Mouse (Mus musculus): ENCODE results near the gene Nacad. TPM values are rescaled to one million over a fixed set of nuclear protein-coding genes. Genes with fewer than 3 reads are reported as not detected.
"Not testable (repeated sequence)": the region's sequence is repeated elsewhere in the genome, so short reads cannot be mapped to it uniquely, and the experiment has no call there.

The Nacad gene
- total RNA-seq (2021): 1 to 10 TPM; 4.2 to 5.7 TPM
- long read RNA-seq, experiment 1, partial matches to known transcripts: 2 of 2 reads
- long read RNA-seq, experiment 1, other reads (novel, unspliced or antisense): 0 of 2 reads
- long read RNA-seq, experiment 2, partial matches to known transcripts: 1 of 1 reads
- long read RNA-seq, experiment 2, other reads (novel, unspliced or antisense): 0 of 1 reads

DNA sequence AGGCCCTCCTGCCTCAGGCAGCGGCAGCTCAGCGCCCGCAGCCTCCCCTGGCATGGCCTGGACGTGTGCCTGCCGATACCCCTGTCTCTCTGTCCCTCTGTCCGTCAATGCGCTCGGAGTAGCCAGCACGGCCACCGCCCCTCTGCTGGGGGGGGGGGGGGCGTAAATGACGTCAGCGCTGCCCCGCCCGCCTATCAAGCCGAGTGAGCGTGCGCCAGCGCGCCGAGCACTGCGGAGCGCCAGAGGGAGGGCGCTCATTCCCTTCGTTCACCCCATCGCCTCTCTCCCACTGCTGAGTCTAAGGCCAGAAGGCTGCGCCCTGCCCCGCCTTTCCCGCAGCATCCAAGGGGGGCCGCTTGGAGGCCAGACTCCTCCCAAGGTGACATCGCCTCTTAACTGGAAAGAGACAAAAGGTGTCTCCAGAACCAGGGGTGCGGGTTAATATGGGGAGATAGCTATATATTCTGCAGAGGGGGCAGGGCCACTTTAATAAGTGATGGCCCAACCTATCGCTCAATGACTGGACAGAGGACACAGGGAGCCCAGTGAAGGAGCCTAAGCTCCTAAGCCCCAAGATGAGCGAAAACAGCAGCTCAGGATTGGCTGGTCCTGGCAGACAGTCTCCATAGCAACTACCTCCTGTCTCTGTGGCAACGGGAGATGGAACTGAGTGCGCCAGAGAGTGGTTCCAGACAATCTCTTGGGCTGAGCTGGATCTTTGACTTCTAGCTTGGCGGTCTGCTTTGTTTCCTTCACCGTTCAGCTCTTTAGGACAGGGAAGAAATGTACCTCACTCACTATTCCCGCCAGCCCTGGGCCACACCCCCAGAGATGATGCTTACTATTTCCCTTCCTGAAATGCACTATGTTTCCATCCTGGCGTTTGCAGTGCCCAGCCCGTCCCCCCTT lies at the start of gene Nacad:
TSS of gene Nacad (minus strand) at position 563 of the 909 bp plus-strand sequence.
- no peak for DNase-seq

DNA sequence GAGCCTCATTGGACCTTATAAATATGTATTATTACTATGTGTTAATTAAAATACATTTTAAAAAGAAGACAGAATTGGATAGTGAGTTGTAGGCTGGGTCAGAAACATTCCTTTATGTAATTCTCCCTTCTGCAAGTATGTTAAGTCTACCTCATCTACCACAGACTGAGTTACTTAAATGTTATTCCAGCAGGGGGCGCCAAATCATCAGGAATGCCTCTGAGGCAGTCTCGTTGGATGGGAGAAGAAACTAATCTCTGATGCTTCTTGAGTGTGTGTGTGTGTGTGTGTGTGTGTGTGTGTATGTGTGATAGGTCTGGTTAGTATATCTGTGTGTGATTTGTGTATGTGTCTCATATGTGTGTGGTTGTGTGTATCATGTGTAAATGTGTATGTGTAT lies 49.0 kb upstream of the Nacad start:
- peak; percentile 89 for DNase-seq

DNA sequence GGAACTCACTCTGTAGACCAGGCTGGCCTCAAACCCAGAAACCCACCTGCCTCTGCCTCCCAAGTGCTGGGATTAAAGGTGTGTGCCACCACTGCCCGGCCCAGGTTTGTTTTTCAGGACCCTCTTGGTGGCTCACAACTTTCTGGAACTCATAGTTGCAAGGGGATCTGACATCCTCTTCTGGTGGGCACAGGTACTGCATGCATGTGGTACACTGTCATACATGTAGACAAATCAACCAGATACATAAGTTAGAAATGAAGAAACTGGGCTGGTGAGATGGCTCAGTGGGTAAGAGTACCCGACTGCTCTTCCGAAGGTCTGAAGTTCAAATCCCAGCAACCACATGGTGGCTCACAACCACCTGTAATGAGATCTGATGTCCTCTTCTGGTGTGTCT lies 47.1 kb upstream of the Nacad start:
- DNase-seq: not testable (repeated sequence)

DNA sequence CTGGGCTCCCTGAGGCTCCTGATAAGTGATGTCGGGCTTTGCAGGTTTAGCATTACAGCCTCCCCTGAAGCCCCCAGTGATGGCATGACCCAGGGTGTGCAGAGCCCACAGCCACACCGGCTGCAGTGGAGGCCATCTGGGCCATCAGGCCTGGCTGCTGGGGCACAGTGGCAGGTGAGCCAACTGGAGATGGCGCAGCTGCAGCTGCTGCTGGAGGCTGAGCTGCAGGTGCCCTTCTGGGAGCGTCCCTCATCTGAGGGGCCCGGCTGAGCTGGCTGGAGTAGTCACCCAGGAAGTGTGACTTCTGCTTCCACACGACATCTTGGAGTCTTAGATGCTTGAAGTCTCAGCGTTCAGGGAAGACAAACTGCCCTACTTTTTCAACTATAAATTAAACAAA lies 44.7 kb upstream of the Nacad start:
- no peak for DNase-seq

DNA sequence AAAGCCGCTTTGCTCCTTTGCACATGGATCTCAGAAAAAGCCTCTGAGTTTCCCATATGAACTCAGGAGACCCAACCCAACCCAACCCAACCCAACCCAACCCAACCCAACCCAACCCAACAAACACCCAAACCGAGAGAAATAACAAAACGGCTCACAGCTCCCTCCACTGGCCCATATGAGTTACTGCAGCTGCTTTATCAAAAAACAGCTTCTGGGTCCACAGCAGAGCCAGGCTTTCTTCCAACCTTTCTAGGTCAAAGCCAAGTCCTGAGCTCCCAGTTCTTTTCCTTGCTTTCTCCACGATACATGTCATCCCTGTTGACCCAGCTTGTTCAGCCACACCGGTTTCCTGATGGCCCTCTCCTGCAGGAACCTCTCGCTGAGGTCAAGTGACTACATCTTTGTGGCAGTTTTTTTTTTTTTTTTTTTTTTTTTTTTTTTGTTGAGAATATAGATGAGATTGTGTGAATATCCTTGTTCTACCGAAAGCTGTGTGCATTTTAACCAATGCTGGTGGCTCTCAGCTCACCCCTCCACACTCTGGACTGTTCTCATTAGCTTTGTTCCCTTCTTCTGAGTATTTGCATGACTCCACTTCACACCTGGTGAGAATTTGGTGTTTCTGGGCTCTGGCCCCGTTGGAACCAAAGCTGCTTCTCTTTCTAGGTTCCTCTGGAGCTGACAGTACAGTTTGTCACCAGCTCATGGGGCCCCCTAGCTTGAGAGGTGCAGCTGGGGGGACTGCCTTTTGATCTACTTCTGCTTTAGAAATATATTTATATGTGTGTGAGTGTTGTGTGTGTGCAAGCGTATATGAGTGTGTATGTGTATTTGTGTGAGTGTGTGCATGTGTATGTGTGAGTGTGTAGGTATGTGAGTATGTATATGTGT lies 42.2 kb upstream of the Nacad start:
- no peak for DNase-seq

DNA sequence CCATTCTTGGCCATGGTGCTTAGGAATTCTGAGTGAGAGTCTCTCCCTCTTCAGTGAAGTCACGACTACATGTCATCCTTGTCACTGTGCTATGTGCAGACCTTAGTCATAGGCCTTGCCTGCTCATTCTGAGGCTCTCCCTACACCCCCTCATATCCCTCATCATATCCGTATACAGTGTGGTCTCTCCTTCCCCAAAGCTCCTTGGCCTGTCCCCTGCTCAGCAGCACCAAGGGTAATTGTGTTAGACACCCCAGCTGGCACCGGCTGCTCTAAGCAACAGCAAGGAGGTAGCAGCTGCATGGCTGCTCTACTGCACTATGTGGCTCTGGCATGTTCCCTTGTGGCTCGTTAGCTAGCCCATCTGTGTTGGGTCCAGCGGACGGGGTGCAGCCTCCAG lies 38.7 kb upstream of the Nacad start:
- DNase-seq: no peak

DNA sequence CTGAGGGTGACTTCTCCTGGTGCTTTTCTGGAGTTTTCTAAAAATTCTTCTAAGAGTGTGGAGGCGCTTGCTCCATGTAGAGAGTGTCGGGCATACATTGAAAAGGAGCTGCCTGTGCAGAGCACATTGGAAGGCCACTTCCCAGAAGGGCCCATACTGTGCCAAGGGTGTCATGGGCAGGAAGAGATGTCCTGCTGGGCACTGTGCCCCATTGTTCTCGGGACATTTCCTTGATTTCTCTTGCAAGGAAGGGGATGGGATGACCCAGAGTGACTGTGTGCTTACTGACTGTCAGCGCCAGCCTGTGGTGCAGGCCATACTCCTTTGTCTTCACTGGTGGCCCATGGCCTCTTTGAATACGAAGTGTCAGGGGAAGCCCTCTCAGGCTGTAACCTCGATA lies 33.2 kb upstream of the Nacad start:
- DNase-seq: no peak

DNA sequence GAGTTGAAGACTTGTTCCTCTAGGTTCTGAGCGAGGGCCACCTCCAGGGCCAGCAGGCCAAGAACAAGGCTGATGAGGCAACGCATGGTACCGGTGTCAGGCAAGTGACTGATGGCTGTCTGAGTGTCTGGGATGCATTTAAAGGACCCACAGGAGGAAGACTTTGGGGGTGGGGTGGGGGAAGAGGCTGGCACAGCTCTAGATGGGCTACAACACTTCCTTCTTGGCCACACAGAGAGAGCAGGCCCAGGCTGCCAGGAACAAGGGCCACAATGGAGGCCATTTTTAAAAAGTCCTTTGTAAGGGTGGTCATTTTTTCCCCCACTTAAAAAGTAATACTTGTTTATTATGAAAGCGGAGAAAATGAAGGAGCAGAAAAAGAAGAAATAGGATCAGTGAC lies 32.7 kb upstream of the Nacad start, which contains the start of gene Wap:
TSS of gene Wap (minus strand) at position 101 of the 400 bp plus-strand sequence.
- DNase-seq: no peak

DNA sequence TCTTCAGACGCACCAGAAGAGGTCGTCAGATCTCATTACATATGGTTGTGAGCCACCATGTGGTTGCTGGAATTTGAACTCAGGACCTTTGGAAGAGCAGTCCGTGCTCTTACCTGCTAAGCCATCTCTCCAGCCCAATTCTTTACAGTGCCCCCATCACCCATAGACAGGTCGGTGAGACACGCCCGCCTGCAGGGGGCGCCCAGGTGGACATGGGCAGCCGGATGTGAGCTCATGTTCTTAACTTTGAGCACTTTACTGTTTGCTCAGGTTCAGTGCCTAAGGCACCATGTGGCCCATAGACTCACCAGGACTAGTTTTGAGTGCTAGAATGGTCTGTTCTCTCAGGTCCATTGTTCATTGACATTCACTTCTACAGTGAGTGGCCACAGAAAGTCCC lies 30.3 kb upstream of the Nacad start:
- no peak for DNase-seq

DNA sequence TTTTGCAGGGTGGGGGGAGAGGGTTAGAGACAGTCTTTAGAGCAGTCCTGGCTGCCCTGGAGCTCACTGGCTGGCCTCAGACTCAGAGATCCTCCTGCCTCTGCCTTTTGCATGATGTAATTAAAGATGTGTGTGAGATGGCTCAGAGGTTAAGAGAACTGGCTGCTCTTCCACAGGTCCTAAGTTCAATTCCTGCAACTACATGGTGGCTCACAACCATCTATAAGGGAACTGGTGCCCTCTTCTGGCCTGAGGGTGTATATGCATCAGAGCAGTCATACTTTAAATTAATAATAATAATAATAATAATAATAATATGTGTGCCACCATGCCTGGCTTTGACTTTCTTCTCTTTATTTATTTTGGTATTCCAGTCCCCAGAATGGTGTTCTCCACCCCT lies 23.8 kb upstream of the Nacad start:
- no peak for DNase-seq

DNA sequence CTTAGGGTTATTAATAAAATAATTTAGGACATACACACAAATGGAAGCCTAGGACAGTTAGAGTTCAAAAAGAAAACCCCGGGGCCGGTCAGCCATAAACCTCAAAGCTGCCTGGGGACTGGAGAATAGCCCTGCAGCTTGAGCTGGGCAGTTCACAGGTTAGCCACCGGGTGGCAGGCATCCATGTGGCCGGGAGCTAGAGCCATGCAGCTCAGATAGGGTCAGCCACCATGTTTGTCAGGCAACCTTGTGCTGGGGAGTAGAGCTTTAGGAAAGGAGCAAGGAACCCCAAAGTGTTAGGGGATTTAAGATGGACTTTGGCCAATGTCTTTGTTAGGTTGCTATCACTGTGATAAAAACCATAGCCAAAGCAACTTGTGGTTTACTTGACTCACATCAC lies 22.7 kb upstream of the Nacad start:
- DNase-seq: peak; percentile 77

DNA sequence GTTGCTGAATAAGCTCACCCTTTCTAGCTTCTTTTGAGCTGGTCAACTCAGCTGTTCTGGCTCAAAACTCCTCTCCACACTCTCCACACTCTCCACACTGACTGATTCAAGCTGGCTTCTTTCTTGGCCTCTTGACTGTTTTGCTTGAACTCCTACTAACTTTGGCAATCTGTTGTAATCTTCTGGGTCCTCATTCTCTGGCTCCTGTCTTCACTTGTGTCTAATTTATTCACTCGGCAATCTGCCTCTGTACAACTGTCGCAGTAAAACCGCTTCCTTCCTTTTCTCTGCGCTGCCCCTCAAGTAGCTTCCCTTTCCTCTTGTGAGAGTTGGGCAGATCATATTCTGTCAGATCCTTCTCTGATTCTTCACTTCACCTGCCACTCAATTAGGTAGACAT lies 21.9 kb upstream of the Nacad start:
- DNase-seq: no peak

DNA sequence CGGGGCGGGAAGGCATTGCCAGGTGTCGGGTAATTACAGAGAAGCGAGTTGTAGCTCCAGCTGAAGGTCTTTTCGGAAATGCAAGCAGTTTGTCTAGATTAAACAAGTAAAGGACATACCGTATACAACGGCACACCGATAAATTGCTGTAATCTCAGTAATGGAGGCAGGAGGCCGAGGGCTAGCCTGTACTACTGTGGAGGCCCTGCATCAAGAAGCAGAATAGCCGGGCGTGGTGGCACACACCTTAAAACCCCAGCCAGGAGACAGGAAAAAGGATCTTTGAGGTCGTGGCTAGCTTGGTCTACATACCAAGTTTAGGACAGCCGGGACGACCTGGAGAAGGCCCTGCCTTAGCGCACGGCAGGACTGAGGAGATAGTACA lies 20.5 kb upstream of the Nacad start:
- no peak for DNase-seq

DNA sequence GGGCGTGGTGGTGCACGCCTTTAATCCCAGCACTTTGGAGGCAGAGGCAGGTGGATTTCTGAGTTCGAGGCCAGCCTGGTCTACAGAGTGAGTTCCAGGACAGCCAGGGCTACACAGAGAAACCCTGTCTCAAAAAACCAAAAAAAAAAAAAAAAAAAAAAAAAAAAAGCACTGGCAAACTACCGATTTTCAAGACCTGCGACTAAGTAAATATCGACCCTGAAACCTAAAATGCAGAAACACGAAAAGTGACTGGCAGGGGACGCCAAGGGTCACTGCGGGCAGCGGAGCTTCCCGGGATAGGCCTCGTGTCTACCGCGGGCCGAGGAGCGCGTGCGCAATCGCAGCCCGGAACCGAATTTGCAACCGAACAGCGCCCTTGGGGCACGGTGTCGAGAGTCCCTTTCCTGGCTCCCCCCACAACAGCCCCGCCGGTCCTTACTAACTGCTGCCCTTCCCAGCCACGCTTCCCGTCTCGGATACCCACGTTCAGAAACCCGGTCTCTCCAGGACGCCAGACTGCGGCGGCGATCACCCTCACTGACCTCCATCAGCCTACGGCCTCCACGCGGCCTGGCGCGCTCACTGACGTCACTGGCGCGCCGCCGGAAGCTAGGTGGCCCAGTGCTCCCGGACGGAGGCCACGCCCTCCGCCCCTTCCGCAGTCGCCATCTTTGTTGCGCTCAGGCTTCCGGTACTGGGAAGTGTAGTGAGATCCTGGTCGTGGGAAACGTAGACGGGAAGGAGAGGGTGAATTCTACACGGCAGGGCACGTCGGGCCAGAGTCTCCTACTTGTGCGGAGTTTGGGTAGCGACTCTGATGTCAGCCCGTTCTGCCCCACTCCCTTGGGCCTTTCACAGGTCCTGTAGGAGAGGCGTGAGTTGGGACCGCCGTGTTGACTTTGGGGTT lies 19.9 kb upstream of the Nacad start, which contains the start of gene Tbrg4:
TSS of gene Tbrg4 (minus strand) at position 590 of the 910 bp plus-strand sequence.
- peak; percentile 95 for DNase-seq

DNA sequence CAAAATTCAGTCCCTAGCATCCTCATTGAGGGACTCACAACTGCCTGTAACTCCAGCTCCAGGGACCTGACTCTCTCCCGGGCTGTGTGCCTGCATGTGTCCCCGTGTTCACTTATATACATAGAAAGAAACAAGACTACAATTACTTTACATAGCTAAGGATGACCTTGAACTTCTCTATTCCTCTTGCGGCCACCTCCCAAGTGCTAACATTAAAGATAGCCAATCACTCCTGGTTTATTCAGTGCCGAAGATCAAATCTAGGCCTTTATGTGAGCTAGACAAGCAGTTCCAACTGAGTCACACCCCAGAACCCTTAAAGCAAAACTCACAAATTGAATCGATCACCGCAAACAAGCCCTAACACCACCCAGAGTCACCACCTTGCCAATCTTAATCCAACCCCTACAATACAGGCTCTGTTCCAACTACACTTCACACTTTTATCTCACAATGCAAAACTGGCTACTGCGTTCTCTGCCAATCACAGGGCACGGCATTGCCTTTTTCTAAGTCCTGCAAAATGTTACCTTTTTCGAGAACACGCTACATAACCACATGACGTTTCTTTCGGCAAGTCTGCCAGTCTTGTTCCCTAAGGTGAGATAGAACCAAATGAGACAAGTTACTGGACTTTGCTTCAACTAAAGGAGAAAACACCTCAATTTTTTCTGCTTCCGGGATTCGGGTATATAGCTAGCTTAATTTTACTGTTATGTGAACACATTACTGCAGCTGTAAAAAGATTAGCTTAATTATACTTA lies 18.9 kb upstream of the Nacad start:
- no peak for DNase-seq

DNA sequence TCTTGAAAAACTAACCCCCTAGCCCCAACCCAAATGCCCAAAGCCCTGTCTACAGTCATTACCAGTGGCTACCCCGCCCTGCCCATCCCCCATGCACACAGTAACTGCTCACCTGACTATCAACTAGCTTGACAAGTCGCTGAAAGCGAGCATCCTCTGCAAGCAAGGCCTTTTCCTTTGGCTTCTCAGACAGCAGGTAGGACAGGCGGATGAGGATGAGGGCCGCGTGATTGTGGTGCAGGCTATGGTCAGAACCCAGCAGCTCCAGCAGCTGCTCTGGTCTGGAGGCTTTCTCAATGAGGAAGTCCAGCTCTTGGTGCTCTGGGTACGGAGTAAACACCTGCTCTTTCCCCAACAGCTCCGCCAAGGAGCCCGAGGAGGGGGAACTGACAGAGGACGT lies 17.9 kb upstream of the Nacad start:
- DNase-seq: no peak

DNA sequence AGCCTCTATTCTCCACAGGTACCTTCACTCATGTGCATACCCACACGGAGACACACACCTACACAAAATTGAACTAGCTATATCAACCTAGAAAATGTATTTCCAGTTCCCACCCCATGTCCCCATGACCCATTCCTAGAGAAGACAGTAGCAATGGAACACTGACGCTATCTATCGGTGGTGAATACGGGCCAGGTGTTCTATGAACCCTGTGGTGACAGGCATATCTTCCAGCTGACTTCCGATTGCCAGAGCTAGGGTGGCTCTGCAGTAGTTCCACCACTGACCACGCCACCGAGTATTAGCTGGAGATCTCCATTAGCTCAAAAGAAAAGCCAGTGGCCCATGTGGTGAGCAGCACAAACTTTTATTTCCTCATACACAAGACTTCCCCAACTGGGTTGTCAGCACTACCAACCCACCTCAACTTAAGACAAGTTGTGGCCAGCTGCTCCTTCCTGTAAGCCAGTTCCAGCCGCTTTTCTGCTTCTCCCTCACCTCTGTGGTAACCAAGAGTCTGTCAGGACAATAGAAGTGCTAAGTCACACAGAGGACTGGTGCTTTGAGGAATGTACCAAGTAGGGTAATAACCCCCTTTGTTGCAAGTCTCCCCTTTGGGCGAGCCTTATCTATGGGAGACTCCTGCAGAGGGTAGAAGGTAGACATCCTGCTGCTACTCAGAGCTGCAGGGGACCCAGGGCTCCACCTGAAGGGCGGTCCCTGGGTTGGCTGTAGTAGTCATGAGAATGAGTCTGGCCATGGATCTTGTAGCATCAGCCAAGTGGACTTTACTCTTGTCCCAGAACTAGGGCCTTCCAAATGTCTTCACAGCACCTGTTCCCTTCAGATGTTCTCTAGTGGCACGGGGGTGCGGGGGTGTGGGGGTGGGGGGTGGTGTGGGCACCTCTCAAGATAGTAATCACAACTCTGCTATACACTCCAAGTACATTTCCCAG lies 9.7 kb upstream of the Nacad start:
- no peak for DNase-seq

DNA sequence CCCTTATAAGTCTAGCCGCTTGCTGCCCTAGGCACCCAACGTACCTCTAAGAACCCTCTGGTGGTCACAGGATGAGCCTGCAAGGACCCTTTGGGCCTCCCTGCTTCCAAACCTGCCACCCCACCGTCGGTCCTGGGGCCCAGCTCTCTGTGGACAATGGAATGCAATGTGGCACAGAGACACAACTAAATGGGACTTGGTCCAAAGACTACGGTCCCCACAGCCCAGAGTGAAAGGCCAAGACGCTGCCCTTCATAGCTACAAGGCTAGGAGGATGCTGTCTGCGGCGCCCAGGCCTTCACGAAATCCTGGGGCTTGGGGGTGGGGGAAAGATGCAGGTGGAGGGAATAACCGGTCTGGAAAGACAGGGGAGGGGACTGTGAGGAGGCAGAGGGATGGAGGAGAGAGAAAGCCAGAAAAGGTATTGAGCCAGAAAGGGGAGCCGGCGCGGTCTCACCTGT lies 802 bp downstream of the Nacad start:
- no peak for DNase-seq

DNA sequence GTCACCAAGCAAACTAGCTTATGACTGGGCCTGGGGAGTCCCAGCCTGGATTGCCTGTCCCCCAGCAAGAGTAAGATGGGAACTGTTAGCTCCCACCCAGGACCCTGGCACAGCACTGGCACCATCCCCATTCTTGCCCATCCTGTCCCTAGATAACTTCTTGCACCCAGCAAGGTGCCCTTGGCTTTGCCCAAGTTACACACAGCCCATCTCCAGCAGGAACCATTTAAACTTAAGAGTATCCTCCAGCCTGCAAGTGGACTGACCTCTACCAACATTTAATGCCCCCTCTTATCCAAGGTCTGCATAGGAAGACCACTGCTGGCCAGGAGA lies 1.3 kb downstream of the Nacad start:
- DNase-seq: no peak
